ENCODE assay signal across 24 mouse cellular contexts in the genomic region with DNA sequence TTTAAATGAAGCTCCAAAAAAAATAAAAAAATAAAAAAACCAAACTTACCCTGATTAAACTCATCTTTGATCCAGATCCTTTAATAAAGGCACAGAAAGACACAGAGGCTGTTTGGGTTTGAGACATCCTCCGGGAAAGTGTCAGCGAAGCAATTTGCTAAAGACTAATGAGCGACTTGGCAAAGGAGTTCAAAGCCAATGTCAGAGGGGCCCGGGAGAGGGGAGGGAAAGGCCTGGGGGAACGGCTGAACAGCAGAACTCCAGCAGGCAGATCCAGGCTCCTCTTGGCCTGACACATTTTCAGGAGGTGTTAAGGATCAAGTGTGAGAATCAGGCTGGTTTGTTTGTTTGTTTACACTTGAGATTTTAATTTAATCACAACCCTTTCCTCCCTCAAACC. TPM values are rescaled to one million over a fixed set of nuclear protein-coding genes. Genes with fewer than 3 reads are reported as not detected.
DNase-seq lines count a peak whose midpoint lies in the region; ATAC-seq and TF ChIP-seq lines count a peak whose summit lies in the region.
"Had no signal": no experiment of that assay in that cellular context is flagged by ENCODE, and none has a peak within 500 bp of the region (broad histone marks: within the 10 kb centered on the region; RNA-seq: fewer than 3 reads in every experiment).

No protein-coding gene starts in this region.

- H3K4me1 ChIP-seq in hindbrain, postnatal 0 days (ENCODE audit: insufficient read depth, low read length): peaks cover 14% of the 10 kb centered on the region; the same call in 1 of the 2 replicates
- peaks cover 9% of the 10 kb centered on the region; the same call in 1 of the 2 replicates for H3K4me1 ChIP-seq in hindbrain, embryonic 12.5 days
- H3K4me1 ChIP-seq in neural tube, embryonic 11.5 days (ENCODE audit: control insufficient read depth, insufficient read depth, low read length): no peaks in the 10 kb centered on the region
- H3K4me1 ChIP-seq in neural tube, embryonic 15.5 days: peaks cover 18% of the 10 kb centered on the region

- peak; percentile 38 for DNase-seq in hindbrain, postnatal 0 days (ENCODE audit: low spot score)
- DNase-seq in neural tube, embryonic 11.5 days (ENCODE audit: low spot score): peak; percentile 20
- DNase-seq in brain, embryonic 14.5 days (ENCODE audit: low read depth): peak; percentile 81
- no peak for DNase-seq in spleen, adult 18-20 months
- DNase-seq: adrenal gland, adult 8-10 months; adrenal gland, postnatal 25 days; cerebellum, adult 18-20 months; cerebellum, adult 9-10 months; cerebellum, postnatal 14 days; forebrain, postnatal 0 days; gastrocnemius, adult 2 months; gastrocnemius, postnatal 14 days; heart, adult 11 months had no signal

- no peak overlapping the region for H3K9ac ChIP-seq in hindbrain, postnatal 0 days (replicated peaks; ENCODE audit: low read length)
- H3K9ac ChIP-seq in hindbrain, embryonic 12.5 days: no peak overlapping the region
- H3K9ac ChIP-seq in neural tube, embryonic 11.5 days (ENCODE audit: low read length): no peak overlapping the region
- H3K9ac ChIP-seq in neural tube, embryonic 15.5 days (replicated peaks): no peak overlapping the region
- H3K9ac ChIP-seq: forebrain, embryonic 13.5 days; forebrain, postnatal 0 days; hindbrain, embryonic 13.5 days had no signal

- TF ChIP-seq CTCF in hindbrain, postnatal 0 days (IDR thresholded peaks at IDR 0.05; ENCODE audit: low read depth): no peak
- TF ChIP-seq CTCF in brain, embryonic 14.5 days (IDR thresholded peaks at IDR 0.05; ENCODE audit: borderline replicate concordance, extremely low read depth, insufficient read depth, insufficient read length): no peak

- no peak overlapping the region for H3K4me3 ChIP-seq in hindbrain, postnatal 0 days (ENCODE audit: low read length)
- H3K4me3 ChIP-seq in hindbrain, embryonic 12.5 days: no peak overlapping the region
- H3K4me3 ChIP-seq in neural tube, embryonic 11.5 days (ENCODE audit: low read depth, low read length): no peak overlapping the region
- no peak overlapping the region for H3K4me3 ChIP-seq in neural tube, embryonic 15.5 days (replicated peaks)
- H3K4me3 ChIP-seq: forebrain, embryonic 13.5 days; gastrocnemius, adult 2 months; hindbrain, embryonic 13.5 days had no signal

- H3K27ac ChIP-seq in hindbrain, postnatal 0 days: no peak overlapping the region
- no peak overlapping the region for H3K27ac ChIP-seq in hindbrain, embryonic 12.5 days
- no peak overlapping the region for H3K27ac ChIP-seq in neural tube, embryonic 11.5 days (ENCODE audit: low read depth, low read length)
- H3K27ac ChIP-seq in neural tube, embryonic 15.5 days (replicated peaks): no peak overlapping the region
- H3K27ac ChIP-seq: forebrain, embryonic 13.5 days; gastrocnemius, adult 2 months; hindbrain, embryonic 13.5 days had no signal

- TF ChIP-seq POLR2A in brain, embryonic 14.5 days (IDR thresholded peaks at IDR 0.05; ENCODE audit: borderline replicate concordance, extremely low read depth, insufficient read depth, insufficient read length, poor library complexity, severe bottlenecking): no peak

- ATAC-seq in hindbrain, postnatal 0 days: no peak
- no peak for ATAC-seq in hindbrain, embryonic 12.5 days (ENCODE audit: low FRiP score)
- ATAC-seq in neural tube, embryonic 11.5 days (ENCODE audit: insufficient read depth, low FRiP score, low TSS enrichment): no peak
- ATAC-seq in neural tube, embryonic 15.5 days (ENCODE audit: low FRiP score): no peak
- ATAC-seq: activated CD4-positive, CD25-positive, alpha-beta regulatory T cell, adult 4 months; CD4-positive, CD25-positive, alpha-beta regulatory T cell, adult 4 months; forebrain, embryonic 13.5 days; forebrain, postnatal 0 days; hindbrain, embryonic 16.5 days; inflammation-experienced regulatory T-cells, adult 6 months had no signal

- H3K36me3 ChIP-seq in hindbrain, postnatal 0 days (ENCODE audit: insufficient read depth, low read length): no peaks in the 10 kb centered on the region
- H3K36me3 ChIP-seq in hindbrain, embryonic 12.5 days: no peaks in the 10 kb centered on the region
- no peaks in the 10 kb centered on the region for H3K36me3 ChIP-seq in neural tube, embryonic 11.5 days (ENCODE audit: control insufficient read depth, insufficient read depth, low read length)
- no peaks in the 10 kb centered on the region for H3K36me3 ChIP-seq in neural tube, embryonic 15.5 days
- H3K36me3 ChIP-seq: hindbrain, embryonic 13.5 days had no signal

- WGBS in hindbrain, postnatal 0 days: 11% methylated on average over 5 of the region's 5 CpGs
- WGBS in hindbrain, embryonic 12.5 days: 33% methylated on average over 5 of the region's 5 CpGs
- WGBS in neural tube, embryonic 11.5 days: 26% methylated on average over 5 of the region's 5 CpGs
- 14% methylated on average over 5 of the region's 5 CpGs for WGBS in neural tube, embryonic 15.5 days

- no peaks in the 10 kb centered on the region for H3K9me3 ChIP-seq in hindbrain, postnatal 0 days (ENCODE audit: low read length)
- no peaks in the 10 kb centered on the region for H3K9me3 ChIP-seq in hindbrain, embryonic 12.5 days (replicated peaks)
- no peaks in the 10 kb centered on the region for H3K9me3 ChIP-seq in neural tube, embryonic 11.5 days (ENCODE audit: control insufficient read depth, low read length)
- H3K9me3 ChIP-seq in neural tube, embryonic 15.5 days (replicated peaks): no peaks in the 10 kb centered on the region
- H3K9me3 ChIP-seq: forebrain, embryonic 13.5 days; hindbrain, embryonic 13.5 days had no signal

- no peak overlapping the region for H3K4me2 ChIP-seq in hindbrain, postnatal 0 days (ENCODE audit: low read depth, low read length)
- no peak overlapping the region for H3K4me2 ChIP-seq in hindbrain, embryonic 12.5 days (replicated peaks)
- H3K4me2 ChIP-seq in neural tube, embryonic 11.5 days (ENCODE audit: low read depth): no peak overlapping the region
- H3K4me2 ChIP-seq in neural tube, embryonic 15.5 days: no peak overlapping the region
- H3K4me2 ChIP-seq: forebrain, embryonic 13.5 days; heart, embryonic 11.5 days; hindbrain, embryonic 13.5 days had no signal

- no peaks in the 10 kb centered on the region for H3K27me3 ChIP-seq in hindbrain, postnatal 0 days (ENCODE audit: insufficient read depth, low read length)
- H3K27me3 ChIP-seq in hindbrain, embryonic 12.5 days: no peaks in the 10 kb centered on the region
- H3K27me3 ChIP-seq in neural tube, embryonic 11.5 days (ENCODE audit: control insufficient read depth, insufficient read depth, low read length): no peaks in the 10 kb centered on the region
- H3K27me3 ChIP-seq in neural tube, embryonic 15.5 days (replicated peaks): peaks cover 7% of the 10 kb centered on the region; the same call in 1 of the 2 replicates

RNA-seq across cellular contexts. Expression of a gene that starts 49.9 kb away (rescaled TPM):
- 3.1 and 4.4 TPM in 2 replicates for total RNA-seq in hindbrain, postnatal 0 days (2014; rRNA removed)
- polyA plus RNA-seq in hindbrain, postnatal 0 days (2015; fragmentation: Nextera tagmentation; extraction: Ambion mirVana): 5.1 and 5.3 TPM in 2 replicates
- 60.3 and 65.2 TPM in 2 replicates for polyA plus RNA-seq in hindbrain, embryonic 12.5 days (2016; fragmentation: Nextera tagmentation; extraction: Ambion mirVana)
- polyA plus RNA-seq in neural tube, embryonic 11.5 days (2014; fragmentation: Nextera tagmentation; extraction: Ambion mirVana): 20.2 and 21.0 TPM in 2 replicates
- 0.82 and 0.88 TPM in 2 replicates for polyA plus RNA-seq in neural tube, embryonic 15.5 days (2015; fragmentation: Nextera tagmentation; extraction: Ambion mirVana)
- 0.62 and 2.5 TPM in 2 replicates for polyA plus RNA-seq in brain, embryonic 14.5 days (2012; rRNA removed)
- total RNA-seq: gastrocnemius, adult 2 months; hematopoietic stem cell, adult 5-6 weeks; MEL had no signal
- polyA plus RNA-seq: activated CD4-positive, CD25-positive, alpha-beta regulatory T cell, adult 4 months; CD4-positive, CD25-positive, alpha-beta regulatory T cell, adult 4 months had no signal

Comparison
In these comparisons a context has a peak if more than half of its experiments do, and no peak if none do; other contexts are left out.
1. DNase-seq: peak in hindbrain, postnatal 0 days (single experiment), neural tube, embryonic 11.5 days (single experiment) and brain, embryonic 14.5 days (single experiment); none in spleen, adult 18-20 months (0 of 2).